Mouse (Mus musculus) embryonic facial prominence, embryonic 12.5 days (tissue): ENCODE results near the gene Zfp821. TPM values are rescaled to one million over a fixed set of nuclear protein-coding genes. Genes with fewer than 3 reads are reported as not detected.

Experiments used
- ATAC-seq: fragments of 200-750 bp; cut with Nextera tagmentation; 2 replicates; pipeline ENCODE4 v1.8.0; 2017; ENCODE audit not compliant: insufficient number of reproducible peaks, insufficient read depth, low FRiP score, low TSS enrichment
- H3K27ac ChIP-seq: fragments of 300-500 bp; sonication (generic); 2 replicates; pipeline ENCODE4 v1.5.1; 2016; ENCODE audit warnings: mild to moderate bottlenecking
- H3K27me3 ChIP-seq: fragments of 300-500 bp; sonication (generic); 2 replicates; pipeline ENCODE4 v1.6.1; 2016; ENCODE audit warnings: mild to moderate bottlenecking, moderate library complexity
- H3K36me3 ChIP-seq: fragments of 300-500 bp; sonication (generic); 2 replicates; pipeline ENCODE4 v1.6.1; 2016; ENCODE audit warnings: mild to moderate bottlenecking
- H3K4me1 ChIP-seq: fragments of 300-500 bp; sonication (generic); 2 replicates; pipeline ENCODE4 v1.6.1; 2016
- H3K4me2 ChIP-seq: fragments of 300-500 bp; sonication (generic); replicated peaks from 2 replicates; pipeline ENCODE4 v1.6.1; 2016; ENCODE audit warnings: mild to moderate bottlenecking, moderate library complexity
- H3K4me3 ChIP-seq: fragments of 300-500 bp; sonication (generic); 2 replicates; pipeline ENCODE4 v1.5.1; 2016; ENCODE audit warnings: mild to moderate bottlenecking
- H3K9ac ChIP-seq: fragments of 300-500 bp; sonication (generic); 2 replicates; pipeline ENCODE4 v1.6.1; 2016; ENCODE audit warnings: mild to moderate bottlenecking, moderate library complexity
- H3K9me3 ChIP-seq: fragments of 300-500 bp; sonication (generic); 2 replicates; pipeline ENCODE4 v1.6.1; 2016; ENCODE audit warnings: mild to moderate bottlenecking, moderate library complexity
- WGBS: fragments of 180-500 bp; shearing (Covaris S2); methylation state at CpG from one replicate; pipeline ENCODE4 v1.1.7; 2016; 5-methylcytosine and 5-hydroxymethylcytosine counted together
- polyA plus RNA-seq: library from polyadenylated mRNA; unstranded; fragments of >200 nt; fragmentation: Nextera tagmentation; extraction: Ambion mirVana; gene quantifications from 2 replicates; pipeline ENCODE4 v1.2.1, GENCODE M21; 2016

Zfp821 gene
- polyA plus RNA-seq, 1 experiment from 2014 or later, result 60.6 TPM

GRCm38 (mm10) chr8:109725106-109725505 is 19.8 kb downstream of the Zfp821 start:
- peaks cover 86% of the 10 kb centered on the region for H3K36me3 ChIP-seq

GRCm38 (mm10) chr8:109731012-109731411 is 25.7 kb downstream of the Zfp821 start:
- Histone ChIP-seq H3K27me3 (no peaks in the 10 kb centered on the region), H3K27ac (no peak overlapping the region), H3K9ac (no peak overlapping the region), H3K4me2 (no peak overlapping the region), H3K9me3 (no peaks in the 10 kb centered on the region), H3K36me3 (peaks cover 66% of the 10 kb centered on the region), H3K4me3 (no peak overlapping the region), H3K4me1 (peaks cover 4% of the 10 kb centered on the region)
- WGBS, result 83% methylated on average over 3 of the region's 3 CpGs
- ATAC-seq, result no peak

More at GRCm38 (mm10) chr8:109725106-109725505, 19.8 kb downstream of the Zfp821 start:
- Histone ChIP-seq H3K9ac (no peak overlapping the region), H3K9me3 (no peaks in the 10 kb centered on the region), H3K4me1 (no peaks in the 10 kb centered on the region), H3K4me3 (no peak overlapping the region), H3K27ac (no peak overlapping the region), H3K4me2 (no peak overlapping the region), H3K27me3 (no peaks in the 10 kb centered on the region)
- WGBS, result 86% methylated on average over 3 of the region's 3 CpGs
- ATAC-seq, result no peak

GRCm38 (mm10) chr8:109734018-109734417 is 28.7 kb downstream of the Zfp821 start:
- H3K9ac ChIP-seq, result no peak overlapping the region

GRCm38 (mm10) chr8:109736819-109737218 is 31.5 kb downstream of the Zfp821 start:
- Histone ChIP-seq H3K9ac (peak overlapping the region; percentile 95), H3K27ac (no peak overlapping the region), H3K4me2 (peak overlapping the region; percentile 93), H3K4me3 (peak overlapping the region; percentile 93), H3K4me1 (peaks cover 14% of the 10 kb centered on the region), H3K27me3 (no peaks in the 10 kb centered on the region), H3K9me3 (no peaks in the 10 kb centered on the region), H3K36me3 (peaks cover 30% of the 10 kb centered on the region)
- ATAC-seq, result no peak
- WGBS, result 11% methylated on average over 8 of the region's 8 CpGs

More at GRCm38 (mm10) chr8:109734018-109734417, 28.7 kb downstream of the Zfp821 start:
- H3K4me1 ChIP-seq, result peaks cover 14% of the 10 kb centered on the region
- WGBS, result 88% methylated on average over 3 of the region's 3 CpGs
- H3K36me3 ChIP-seq, result peaks cover 41% of the 10 kb centered on the region
- no peak for ATAC-seq
- no peak overlapping the region for H3K4me2 ChIP-seq
- no peak overlapping the region for H3K4me3 ChIP-seq
- no peaks in the 10 kb centered on the region for H3K27me3 ChIP-seq
- no peak overlapping the region for H3K27ac ChIP-seq
- H3K9me3 ChIP-seq, result no peaks in the 10 kb centered on the region

- Histone ChIP-seq H3K27ac (peak within 1 kb of the TSS; percentile 57; the same call in 1 of the 2 replicates), H3K4me2 (peak within 1 kb of the TSS; percentile 93), H3K27me3 (no peaks in the 10 kb centered on the region), H3K4me1 (peaks cover 14% of the 10 kb centered on the region), H3K9me3 (no peaks in the 10 kb centered on the region), H3K4me3 (peak within 1 kb of the TSS; percentile 93), H3K36me3 (peaks cover 24% of the 10 kb centered on the region), H3K9ac (peak within 1 kb of the TSS; percentile 95)
- under 1% methylated on average over 59 of the region's 59 CpGs for WGBS
- peak; percentile 80 for ATAC-seq
Measured at GRCm38 (mm10) chr8:109737237-109738048, 32.1 kb downstream of the Zfp821 start, which contains the start of gene Atxn1l. TSS of gene Atxn1l (minus strand) at chr8:109737739.

GRCm38 (mm10) chr8:109738049-109738380 is 32.7 kb downstream of the Zfp821 start:
- Histone ChIP-seq H3K27ac (no peak overlapping the region), H3K27me3 (no peaks in the 10 kb centered on the region), H3K36me3 (peaks cover 18% of the 10 kb centered on the region), H3K9me3 (no peaks in the 10 kb centered on the region), H3K4me1 (peaks cover 14% of the 10 kb centered on the region), H3K9ac (no peak overlapping the region), H3K4me3 (peak overlapping the region; percentile 93), H3K4me2 (peak overlapping the region; percentile 93)
- no peak; the same call in 1 of the 2 replicates for ATAC-seq
- WGBS, result 92% methylated on average over 1 of the region's 1 CpGs

- Histone ChIP-seq H3K36me3 (no peaks in the 10 kb centered on the region), H3K4me2 (no peak overlapping the region), H3K9ac (no peak overlapping the region), H3K27me3 (no peaks in the 10 kb centered on the region), H3K9me3 (no peaks in the 10 kb centered on the region), H3K4me1 (no peaks in the 10 kb centered on the region), H3K27ac (no peak overlapping the region), H3K4me3 (no peak overlapping the region)
- WGBS, result 88% methylated on average over 12 of the region's 12 CpGs
- ATAC-seq, result no peak
Measured at GRCm38 (mm10) chr8:109747468-109748199, 42.3 kb downstream of the Zfp821 start.

- no peak overlapping the region for H3K4me2 ChIP-seq
- WGBS, result 58% methylated on average over 5 of the region's 5 CpGs
- no peak overlapping the region for H3K4me3 ChIP-seq
- H3K36me3 ChIP-seq, result no peaks in the 10 kb centered on the region
- H3K9ac ChIP-seq, result no peak overlapping the region
- H3K27ac ChIP-seq, result no peak overlapping the region
- no peaks in the 10 kb centered on the region for H3K27me3 ChIP-seq
- H3K9me3 ChIP-seq, result no peaks in the 10 kb centered on the region
- H3K4me1 ChIP-seq, result no peaks in the 10 kb centered on the region
- no peak for ATAC-seq
Measured at GRCm38 (mm10) chr8:109750274-109750673, 44.9 kb downstream of the Zfp821 start.

GRCm38 (mm10) chr8:109750699-109751098 is 45.4 kb downstream of the Zfp821 start:
- 82% methylated on average over 12 of the region's 12 CpGs for WGBS
- H3K27ac ChIP-seq, result no peak overlapping the region
- no peak for ATAC-seq
- H3K36me3 ChIP-seq, result no peaks in the 10 kb centered on the region
- H3K27me3 ChIP-seq, result no peaks in the 10 kb centered on the region
- no peak overlapping the region for H3K4me3 ChIP-seq
- no peak overlapping the region for H3K9ac ChIP-seq
- H3K4me1 ChIP-seq, result no peaks in the 10 kb centered on the region
- no peak overlapping the region for H3K4me2 ChIP-seq
- no peaks in the 10 kb centered on the region for H3K9me3 ChIP-seq

GRCm38 (mm10) chr8:109751731-109752485 is 46.6 kb downstream of the Zfp821 start:
- no peak for ATAC-seq
- H3K4me2 ChIP-seq, result no peak overlapping the region
- WGBS, result 87% methylated on average over 20 of the region's 20 CpGs
- H3K27ac ChIP-seq, result no peak overlapping the region
- H3K27me3 ChIP-seq, result no peaks in the 10 kb centered on the region
- H3K4me1 ChIP-seq, result no peaks in the 10 kb centered on the region
- no peaks in the 10 kb centered on the region for H3K9me3 ChIP-seq
- no peaks in the 10 kb centered on the region for H3K36me3 ChIP-seq
- H3K9ac ChIP-seq, result no peak overlapping the region
- H3K4me3 ChIP-seq, result no peak overlapping the region

GRCm38 (mm10) chr8:109754696-109755095 is 49.4 kb downstream of the Zfp821 start:
- Histone ChIP-seq H3K9ac (no peak overlapping the region), H3K36me3 (no peaks in the 10 kb centered on the region), H3K9me3 (no peaks in the 10 kb centered on the region), H3K4me3 (no peak overlapping the region), H3K4me1 (no peaks in the 10 kb centered on the region), H3K4me2 (no peak overlapping the region), H3K27me3 (no peaks in the 10 kb centered on the region), H3K27ac (no peak overlapping the region)
- ATAC-seq, result no peak
- 86% methylated on average over 8 of the region's 8 CpGs for WGBS
